Mouse (Mus musculus) stomach, embryonic 16.5 days (tissue): ENCODE measurements around the gene Olfr1230. TPM values are rescaled to one million over a fixed set of nuclear protein-coding genes. Genes with fewer than 3 reads are reported as not detected.

Experiments
- ATAC-seq: fragments of 200-750 bp; cut with Nextera tagmentation; 2 replicates; pipeline ENCODE4 v1.8.0; 2017; ENCODE audit warnings: moderate number of reproducible peaks, moderate TSS enrichment; ENCODE audit not compliant: insufficient read depth, low FRiP score
- H3K27ac ChIP-seq: fragments of 300-500 bp; sonication (generic); 2 replicates; pipeline ENCODE4 v1.5.1; 2014; ENCODE audit warnings: low read length
- H3K27me3 ChIP-seq: fragments of 300-500 bp; sonication (generic); 2 replicates; pipeline ENCODE4 v1.6.1; 2014; ENCODE audit warnings: low read length, control low read depth, mixed read lengths; ENCODE audit not compliant: control insufficient read depth, insufficient read depth
- H3K36me3 ChIP-seq: fragments of 300-500 bp; sonication (generic); 2 replicates; pipeline ENCODE4 v1.6.1; 2014; ENCODE audit warnings: low read length; ENCODE audit not compliant: control insufficient read depth, insufficient read depth
- H3K4me1 ChIP-seq: fragments of 300-500 bp; sonication (generic); 2 replicates; pipeline ENCODE4 v1.6.1; 2014; ENCODE audit warnings: low read length, control low read depth, mixed read lengths; ENCODE audit not compliant: control insufficient read depth, insufficient read depth
- H3K4me2 ChIP-seq: fragments of 300-500 bp; sonication (generic); 2 replicates; pipeline ENCODE4 v1.6.1; 2014; ENCODE audit warnings: low read depth, low read length, mixed read lengths
- H3K4me3 ChIP-seq: fragments of 300-500 bp; sonication (generic); replicated peaks from 2 replicates; pipeline ENCODE4 v1.5.1; 2014; ENCODE audit warnings: mild to moderate bottlenecking, low read length
- H3K9ac ChIP-seq: fragments of 300-500 bp; sonication (generic); 2 replicates; pipeline ENCODE4 v1.6.1; 2014; ENCODE audit warnings: low read length
- H3K9me3 ChIP-seq: fragments of 300-500 bp; sonication (generic); replicated peaks from 2 replicates; pipeline ENCODE4 v1.6.1; 2016; ENCODE audit warnings: low read length, control low read depth; ENCODE audit not compliant: control insufficient read depth
- WGBS: fragments of 180-500 bp; shearing (Covaris S2); extraction: QIAGEN DNeasy Blood & Tissue Kit; methylation state at CpG from one replicate; pipeline ENCODE4 v1.1.7; 2014; 5-methylcytosine and 5-hydroxymethylcytosine counted together
- polyA plus RNA-seq: library from polyadenylated mRNA; unstranded; fragments of >200 nt; fragmentation: Nextera tagmentation; extraction: Ambion mirVana; gene quantifications from 2 replicates; pipeline ENCODE4 v1.2.1, GENCODE M21; 2015

Gene Olfr1230
- not detected in 2 replicates for polyA plus RNA-seq

GRCm38 (mm10) chr2:89297168-89297567 lies at the start of gene Olfr1230:
Gene Olfr1230, minus strand, starts transcription at chr2:89297268.
- Histone ChIP-seq H3K9ac (no peak within 1 kb of the TSS), H3K36me3 (no peaks in the 10 kb centered on the region), H3K27me3 (no peaks in the 10 kb centered on the region), H3K9me3 (no peaks in the 10 kb centered on the region), H3K4me3 (no peak within 1 kb of the TSS), H3K4me1 (no peaks in the 10 kb centered on the region), H3K4me2 (no peak within 1 kb of the TSS), H3K27ac (no peak within 1 kb of the TSS)
- 80% methylated on average over 1 of the region's 1 CpGs for WGBS
- ATAC-seq = no peak

- H3K27me3 ChIP-seq = no peaks in the 10 kb centered on the region
- H3K9me3 ChIP-seq = no peaks in the 10 kb centered on the region
- no peak for ATAC-seq
- no peak within 1 kb of the TSS for H3K4me3 ChIP-seq
- H3K9ac ChIP-seq = no peak within 1 kb of the TSS
- H3K4me1 ChIP-seq = no peaks in the 10 kb centered on the region
- no peak within 1 kb of the TSS for H3K4me2 ChIP-seq
- H3K27ac ChIP-seq = no peak within 1 kb of the TSS
- H3K36me3 ChIP-seq = no peaks in the 10 kb centered on the region
These were observed 45.2 kb upstream of the Olfr1230 start, which contains the start of gene Olfr1233 for GRCm38 (mm10) chr2:89342298-89342697. Gene Olfr1233, minus strand, starts transcription at chr2:89342398.

DNA sequence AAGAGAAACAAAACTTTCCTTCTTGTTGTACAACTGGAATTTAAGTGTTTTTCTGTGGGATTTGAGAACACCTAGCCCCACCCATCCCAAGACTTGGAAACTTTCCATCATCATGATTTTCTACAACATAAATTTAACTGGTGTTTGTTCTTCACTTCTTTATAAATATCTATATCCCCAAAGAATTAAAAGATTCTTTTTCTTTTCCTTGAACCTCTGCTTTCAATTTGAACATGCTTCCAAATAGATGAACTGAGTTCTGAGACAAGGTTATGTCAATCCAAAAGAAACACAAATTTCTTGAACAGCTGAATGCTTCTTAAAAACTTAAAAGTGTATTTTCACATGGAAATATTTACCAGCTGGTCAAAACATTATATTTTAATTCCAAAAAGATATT lies 32.5 kb upstream of the Olfr1230 start, which contains the start of gene Olfr1232:
Gene Olfr1232 (minus strand): TSS at position 101 of the 400 bp plus-strand sequence.
- Histone ChIP-seq H3K27me3 (no peaks in the 10 kb centered on the region), H3K9ac (no peak within 1 kb of the TSS), H3K4me3 (no peak within 1 kb of the TSS), H3K9me3 (no peaks in the 10 kb centered on the region), H3K4me1 (no peaks in the 10 kb centered on the region), H3K36me3 (no peaks in the 10 kb centered on the region), H3K27ac (no peak within 1 kb of the TSS), H3K4me2 (no peak within 1 kb of the TSS)
- no peak for ATAC-seq

- Histone ChIP-seq H3K27ac (no peak within 1 kb of the TSS), H3K9ac (no peak within 1 kb of the TSS), H3K27me3 (no peaks in the 10 kb centered on the region), H3K4me3 (no peak within 1 kb of the TSS), H3K4me1 (no peaks in the 10 kb centered on the region), H3K9me3 (no peaks in the 10 kb centered on the region), H3K4me2 (no peak within 1 kb of the TSS), H3K36me3 (no peaks in the 10 kb centered on the region)
- WGBS = 70% methylated on average over 2 of the region's 2 CpGs
- no peak for ATAC-seq
These were observed 9.9 kb upstream of the Olfr1230 start, which contains the start of gene Olfr1231 for GRCm38 (mm10) chr2:89306974-89307373. Gene Olfr1231, minus strand, starts transcription at chr2:89307074.

DNA sequence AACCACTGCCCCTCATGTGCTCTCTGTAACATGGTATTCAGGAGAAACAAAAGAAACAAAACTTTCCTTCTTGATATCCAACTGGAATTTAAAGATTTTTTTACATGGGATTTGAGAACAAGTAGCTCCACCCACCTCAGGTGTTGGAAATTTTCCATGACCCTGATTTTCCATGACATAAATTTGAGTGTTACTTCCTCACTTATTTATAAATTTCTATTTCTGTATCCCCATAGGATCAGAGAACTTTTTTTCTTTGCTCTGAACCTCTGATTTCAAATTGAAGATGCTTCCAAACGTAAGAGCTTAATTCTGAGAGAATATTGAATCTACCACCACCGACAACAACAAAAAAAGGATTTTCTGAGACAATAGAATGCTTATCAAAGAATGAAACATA lies 9.2 kb downstream of the Olfr1230 start, which contains the start of gene Olfr1229:
Gene Olfr1229 (minus strand): TSS at position 101 of the 400 bp plus-strand sequence.
- no peak within 1 kb of the TSS for H3K27ac ChIP-seq
- no peaks in the 10 kb centered on the region for H3K9me3 ChIP-seq
- WGBS = 73% methylated on average over 2 of the region's 2 CpGs
- H3K36me3 ChIP-seq = no peaks in the 10 kb centered on the region
- ATAC-seq = no peak
- no peak within 1 kb of the TSS for H3K4me2 ChIP-seq
- H3K4me1 ChIP-seq = no peaks in the 10 kb centered on the region
- no peaks in the 10 kb centered on the region for H3K27me3 ChIP-seq
- H3K9ac ChIP-seq = no peak within 1 kb of the TSS
- H3K4me3 ChIP-seq = no peak within 1 kb of the TSS

DNA sequence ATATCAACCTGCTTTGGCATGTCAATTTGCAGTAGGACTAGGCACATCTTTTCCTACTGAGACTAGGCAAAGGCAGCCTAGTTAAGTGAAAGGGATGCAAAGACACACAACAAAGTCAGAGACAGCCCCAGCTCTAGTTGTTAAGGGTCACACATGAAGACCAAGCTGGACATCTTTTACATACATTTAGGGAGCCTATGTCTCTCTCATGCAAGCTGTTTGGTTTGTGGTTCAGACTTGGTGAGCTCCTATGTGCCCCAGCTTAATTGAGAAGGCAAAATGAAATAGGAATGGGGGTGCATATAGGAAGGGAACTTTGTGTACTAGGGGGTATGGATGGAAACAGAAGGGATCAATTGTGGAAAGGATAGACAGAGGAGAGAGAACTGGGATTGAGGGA lies 43.1 kb downstream of the Olfr1230 start, which contains the start of gene Olfr1228:
Gene Olfr1228 (minus strand): TSS at position 101 of the 400 bp plus-strand sequence.
- H3K27ac ChIP-seq = no peak within 1 kb of the TSS
- H3K4me1 ChIP-seq = no peaks in the 10 kb centered on the region
- H3K4me2 ChIP-seq = no peak within 1 kb of the TSS
- no peak within 1 kb of the TSS for H3K4me3 ChIP-seq
- ATAC-seq = no peak
- H3K9ac ChIP-seq = no peak within 1 kb of the TSS
- H3K36me3 ChIP-seq = no peaks in the 10 kb centered on the region
- H3K9me3 ChIP-seq = no peaks in the 10 kb centered on the region
- H3K27me3 ChIP-seq = no peaks in the 10 kb centered on the region

Other genes starting within 250 kb of the Olfr1230 start
- not detected in 2 replicates for gene Olfr1218, start 236.1 kb downstream of the Olfr1230 start, polyA plus RNA-seq
- gene Olfr1219, start 213.8 kb downstream of the Olfr1230 start, polyA plus RNA-seq = not detected in 2 replicates
- gene Olfr1220, start 190.4 kb downstream of the Olfr1230 start, polyA plus RNA-seq = not detected in 2 replicates
- gene Olfr1221, start 180.0 kb downstream of the Olfr1230 start, polyA plus RNA-seq = not detected in 2 replicates
- gene Olfr1222, start 164.2 kb downstream of the Olfr1230 start, polyA plus RNA-seq = not detected in 2 replicates
- gene Olfr1223, start 145.7 kb downstream of the Olfr1230 start, polyA plus RNA-seq = not detected in 2 replicates
- gene Olfr1224-ps1, start 133.2 kb downstream of the Olfr1230 start, polyA plus RNA-seq = not detected in 2 replicates
- gene Olfr1225, start 122.6 kb downstream of the Olfr1230 start, polyA plus RNA-seq = not detected in 2 replicates
- gene Olfr1226, start 97.2 kb downstream of the Olfr1230 start, polyA plus RNA-seq = not detected in 2 replicates
- not detected in 2 replicates for gene Olfr1228, start 43.2 kb downstream of the Olfr1230 start, polyA plus RNA-seq
- gene Olfr1229, start 9.3 kb downstream of the Olfr1230 start, polyA plus RNA-seq = not detected in 2 replicates
- gene Olfr1231, start 9.8 kb upstream of the Olfr1230 start, polyA plus RNA-seq = not detected in 2 replicates
- gene Olfr1232, start 32.4 kb upstream of the Olfr1230 start, polyA plus RNA-seq = not detected in 2 replicates
- gene Olfr1233, start 45.1 kb upstream of the Olfr1230 start, polyA plus RNA-seq = not detected in 2 replicates
- not detected in 2 replicates for gene Olfr1234, start 67.6 kb upstream of the Olfr1230 start, polyA plus RNA-seq
- not detected in 2 replicates for gene Olfr1238, start 112.4 kb upstream of the Olfr1230 start, polyA plus RNA-seq
- not detected in 2 replicates for gene Olfr1239, start 123.1 kb upstream of the Olfr1230 start, polyA plus RNA-seq
- not detected in 2 replicates for gene Olfr1240, start 145.7 kb upstream of the Olfr1230 start, polyA plus RNA-seq
- not detected in 2 replicates for gene Olfr1241, start 189.9 kb upstream of the Olfr1230 start, polyA plus RNA-seq
- not detected in 2 replicates for gene Olfr1242, start 201.1 kb upstream of the Olfr1230 start, polyA plus RNA-seq
- gene Olfr1243, start 234.2 kb upstream of the Olfr1230 start, polyA plus RNA-seq = not detected in 2 replicates